Mouse (Mus musculus) right cerebral cortex, postnatal 36 days (tissue): ENCODE measurements around the gene Ifitm3.
A peak's percentile ranks its signal among the peaks of the same experiment; 100 is the strongest.
"Not testable (repeated sequence)": the region's sequence is repeated elsewhere in the genome, so short reads cannot be mapped to it uniquely, and the experiment has no call there.

Experiments
- DNase-seq, 2 experiments: peaks; one replicate each; pipeline ENCODE4 v3.0.0; 2022; ENCODE audit warnings: low spot score in 2 of 2, mixed read lengths in 1 of 2

Ifitm3 gene

DNA sequence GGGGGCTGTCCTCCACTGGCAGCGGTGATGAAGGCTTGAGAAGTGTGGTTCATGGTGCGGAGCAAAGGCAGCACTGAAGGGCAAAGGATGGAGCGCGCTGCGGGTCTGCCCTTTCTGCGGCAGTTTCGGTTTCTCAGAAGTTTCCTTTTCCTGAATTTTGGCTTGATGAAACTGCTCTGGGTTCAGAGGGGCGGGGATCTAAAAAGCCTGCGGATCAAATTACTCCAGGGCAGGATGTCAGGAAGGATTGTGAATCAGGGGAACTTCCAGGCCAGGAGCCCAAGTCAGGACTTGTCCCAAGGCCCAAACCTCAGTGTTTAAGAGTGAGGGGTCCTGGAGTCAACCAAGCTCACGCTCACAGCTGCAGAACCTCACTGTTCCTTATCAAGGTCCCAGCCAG is at the start of gene Ifitm3:
Gene Ifitm3 (minus strand): TSS at position 178 of the 400 bp plus-strand sequence.
- no peak for DNase-seq

DNA sequence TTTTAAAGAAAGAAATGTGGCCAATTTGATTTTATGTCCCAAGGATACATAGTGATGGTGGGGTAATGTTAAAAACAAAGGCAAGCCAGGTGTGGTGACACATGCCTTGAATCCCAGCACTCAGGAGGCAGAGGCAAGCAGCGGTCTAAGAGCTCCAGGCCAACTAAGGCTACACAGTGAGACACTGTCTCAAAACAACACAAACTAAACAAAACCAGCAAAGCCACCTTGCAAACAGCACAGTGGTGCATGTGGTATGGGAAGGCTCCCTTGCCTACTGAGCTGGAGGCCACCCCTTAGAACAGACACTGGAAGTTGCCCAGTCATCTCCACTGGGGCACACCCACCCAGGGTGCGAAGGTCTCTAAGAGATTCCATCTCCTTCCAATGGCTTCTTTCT is 49.4 kb upstream of the Ifitm3 start:
- DNase-seq = no peak

DNA sequence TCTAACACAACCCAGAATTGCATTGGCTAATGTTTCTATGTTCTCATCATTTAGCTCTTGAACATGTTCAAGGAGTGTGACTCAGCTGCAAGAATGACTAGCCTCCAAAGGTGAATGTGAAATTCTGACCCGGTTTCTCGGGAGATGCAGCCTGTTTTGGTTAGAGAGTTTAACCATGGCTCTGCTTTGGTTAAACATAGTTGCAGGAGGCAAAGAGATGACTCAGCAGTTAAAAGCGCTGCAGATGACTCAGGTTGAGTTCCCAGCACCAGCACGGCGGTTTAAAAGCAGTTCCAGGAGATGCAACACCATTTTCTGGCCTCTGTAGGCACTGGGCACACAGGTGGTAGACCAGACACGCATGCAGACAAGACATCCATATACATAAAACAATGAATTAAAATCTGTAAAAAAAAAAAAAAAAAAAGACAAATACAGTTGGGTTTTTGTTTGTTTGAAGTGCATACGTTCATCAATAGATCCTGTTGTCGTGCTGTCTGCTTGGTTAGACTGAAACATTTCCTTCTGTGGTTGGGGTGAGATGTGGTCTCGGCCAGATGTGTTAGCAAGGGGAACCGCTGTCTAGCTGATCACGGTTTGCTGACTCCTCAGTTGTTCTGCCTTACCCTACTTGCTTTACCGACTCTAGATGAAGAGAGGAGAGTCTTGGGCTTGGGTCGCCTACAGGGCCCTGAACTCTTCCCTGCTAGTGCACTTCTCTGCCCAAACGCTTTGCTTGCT is 48.2 kb upstream of the Ifitm3 start:
- DNase-seq = no peak

DNA sequence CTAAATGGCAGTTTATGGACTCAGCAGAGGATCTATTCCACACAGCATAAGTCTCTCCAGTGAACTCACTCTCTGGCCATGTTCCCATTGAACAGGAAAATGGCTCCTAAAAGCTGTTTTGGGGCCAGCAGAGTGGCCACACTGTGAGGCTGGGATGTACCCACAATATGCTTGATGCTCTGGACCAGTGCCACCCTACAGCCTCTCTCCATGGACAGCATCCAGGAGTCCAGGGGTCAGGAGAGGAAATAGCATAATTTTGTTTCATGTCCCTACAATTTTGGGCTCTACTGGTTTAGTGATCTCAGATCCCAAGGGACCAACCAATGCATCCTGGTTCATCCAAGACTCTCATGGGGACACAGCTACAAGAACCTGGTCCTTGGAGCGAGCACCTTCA is 47.0 kb upstream of the Ifitm3 start:
- DNase-seq = no peak

DNA sequence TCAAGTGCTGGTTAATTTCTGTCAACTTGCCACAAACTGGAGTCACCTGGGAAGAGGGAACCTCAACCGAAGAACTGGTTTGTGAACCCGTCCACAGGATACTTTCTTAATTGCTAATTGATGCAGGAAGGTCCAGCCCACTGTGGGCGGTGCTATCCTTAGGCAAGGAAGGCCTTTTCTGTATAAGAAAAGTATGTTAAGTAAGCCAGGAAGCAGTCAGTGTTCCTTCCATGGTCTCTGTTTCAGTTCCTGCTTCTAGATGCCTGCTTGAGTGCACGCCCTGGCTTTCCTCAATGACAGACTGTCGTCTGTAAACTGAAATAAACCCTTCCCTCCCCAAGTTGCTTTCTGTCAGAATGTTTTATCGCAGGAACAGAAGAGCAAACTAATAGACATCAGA is 46.4 kb upstream of the Ifitm3 start:
- DNase-seq = no peak

DNA sequence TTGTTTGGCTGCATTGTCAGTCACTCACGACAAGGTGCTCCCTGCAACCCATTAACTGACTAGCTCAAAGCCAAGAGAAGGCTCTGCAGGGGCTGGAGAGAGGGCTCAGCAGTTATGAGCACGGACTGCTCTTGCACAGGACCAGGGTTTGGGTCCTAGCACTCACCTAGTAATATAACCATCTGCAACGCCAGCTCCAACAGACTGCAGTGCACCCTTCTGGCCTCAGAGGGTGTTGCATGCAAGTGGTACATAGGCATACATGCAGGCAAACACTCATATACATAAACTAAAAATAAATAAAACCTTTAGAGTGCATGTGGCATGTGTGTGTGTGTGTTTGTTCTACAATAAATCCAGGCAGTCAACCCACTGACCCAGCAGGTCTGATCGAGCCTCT is 45.2 kb upstream of the Ifitm3 start:
- no peak for DNase-seq

DNA sequence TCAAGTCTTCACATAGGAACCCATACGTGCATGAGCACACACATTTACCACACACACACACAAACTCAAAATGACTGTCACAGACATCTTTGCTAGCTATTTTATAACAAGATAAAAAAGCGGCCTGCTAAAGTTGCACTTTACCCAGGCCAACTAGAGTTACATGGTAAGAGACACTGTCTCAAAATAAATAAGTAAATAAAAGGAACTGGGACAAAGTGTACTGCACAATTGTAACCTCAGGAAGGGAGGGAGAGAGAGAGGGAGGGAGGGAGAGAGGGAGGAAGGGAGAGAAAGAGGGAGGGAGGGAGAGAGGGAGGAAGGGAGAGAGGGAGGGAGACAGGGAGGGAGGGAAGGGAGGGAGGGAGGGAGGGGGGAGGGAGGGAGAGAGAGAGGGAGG is 41.9 kb upstream of the Ifitm3 start:
- DNase-seq = no peak

DNA sequence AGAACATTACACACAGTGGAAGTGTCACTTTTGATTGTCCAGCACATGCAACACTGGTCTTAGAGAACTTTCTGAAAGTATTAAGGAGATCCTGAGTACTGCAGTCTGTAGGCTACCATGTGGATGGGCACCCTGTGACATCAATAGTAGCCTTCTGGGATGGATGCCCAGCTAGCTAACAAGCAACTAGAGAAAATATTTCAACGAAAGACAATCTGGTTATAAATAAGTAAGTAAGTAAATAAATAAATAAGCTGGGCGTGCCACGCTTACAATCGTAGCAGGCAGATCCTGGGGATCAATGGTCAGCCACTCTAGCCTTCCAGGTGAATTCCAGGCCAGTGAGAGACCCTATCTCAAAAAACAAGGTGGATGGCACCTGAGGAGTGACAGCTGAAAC is 41.4 kb upstream of the Ifitm3 start:
- no peak for DNase-seq

DNA sequence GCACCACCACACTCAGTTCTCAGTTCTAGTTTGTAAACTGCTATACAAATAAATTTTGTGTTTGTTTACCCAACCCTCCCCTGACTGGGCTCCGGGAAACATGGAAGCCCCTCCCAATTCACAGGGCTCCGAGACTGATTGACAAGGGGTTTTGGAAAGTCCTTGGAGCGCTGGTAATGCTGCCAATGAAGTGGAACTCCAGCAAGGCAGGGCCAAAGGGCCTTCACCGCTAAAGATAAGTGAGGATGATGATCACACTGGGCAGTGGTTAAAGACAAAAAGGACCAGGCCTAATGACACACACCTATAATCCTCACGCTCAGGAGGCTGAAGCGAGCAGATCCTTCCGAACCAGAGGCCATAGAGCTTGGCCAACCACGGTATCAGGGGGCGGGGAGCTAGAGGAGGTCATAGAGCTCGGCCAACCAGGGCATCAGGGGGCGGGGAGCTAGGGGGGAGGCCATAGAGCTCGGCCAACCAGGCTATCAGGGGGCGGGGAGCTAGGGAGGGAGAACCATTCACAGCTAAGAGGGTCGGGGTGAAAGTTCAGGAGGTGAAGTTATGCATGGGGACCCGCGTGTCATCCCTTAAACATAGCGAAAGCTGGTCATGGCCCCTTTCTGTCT is 40.6 kb upstream of the Ifitm3 start:
- DNase-seq = no peak

DNA sequence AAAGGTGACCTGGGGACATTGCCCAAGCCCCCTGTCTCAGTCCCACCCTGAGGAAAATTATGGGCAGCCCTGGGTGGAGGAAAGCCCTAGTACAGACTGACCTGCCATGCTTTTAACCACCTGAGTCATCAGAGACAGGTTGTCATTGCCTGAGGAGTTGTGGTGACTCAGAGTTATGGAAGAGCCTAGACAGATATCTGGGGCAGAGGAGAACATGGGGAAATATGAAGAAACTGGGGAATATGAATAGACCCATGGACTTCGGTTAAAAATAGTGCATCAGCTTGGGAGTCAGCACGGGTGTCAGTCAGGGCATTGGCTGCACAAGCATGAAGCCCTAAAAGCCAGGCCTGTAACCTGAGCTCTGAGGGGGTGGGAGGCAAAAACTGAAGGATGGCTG is 38.8 kb upstream of the Ifitm3 start:
- DNase-seq = no peak

DNA sequence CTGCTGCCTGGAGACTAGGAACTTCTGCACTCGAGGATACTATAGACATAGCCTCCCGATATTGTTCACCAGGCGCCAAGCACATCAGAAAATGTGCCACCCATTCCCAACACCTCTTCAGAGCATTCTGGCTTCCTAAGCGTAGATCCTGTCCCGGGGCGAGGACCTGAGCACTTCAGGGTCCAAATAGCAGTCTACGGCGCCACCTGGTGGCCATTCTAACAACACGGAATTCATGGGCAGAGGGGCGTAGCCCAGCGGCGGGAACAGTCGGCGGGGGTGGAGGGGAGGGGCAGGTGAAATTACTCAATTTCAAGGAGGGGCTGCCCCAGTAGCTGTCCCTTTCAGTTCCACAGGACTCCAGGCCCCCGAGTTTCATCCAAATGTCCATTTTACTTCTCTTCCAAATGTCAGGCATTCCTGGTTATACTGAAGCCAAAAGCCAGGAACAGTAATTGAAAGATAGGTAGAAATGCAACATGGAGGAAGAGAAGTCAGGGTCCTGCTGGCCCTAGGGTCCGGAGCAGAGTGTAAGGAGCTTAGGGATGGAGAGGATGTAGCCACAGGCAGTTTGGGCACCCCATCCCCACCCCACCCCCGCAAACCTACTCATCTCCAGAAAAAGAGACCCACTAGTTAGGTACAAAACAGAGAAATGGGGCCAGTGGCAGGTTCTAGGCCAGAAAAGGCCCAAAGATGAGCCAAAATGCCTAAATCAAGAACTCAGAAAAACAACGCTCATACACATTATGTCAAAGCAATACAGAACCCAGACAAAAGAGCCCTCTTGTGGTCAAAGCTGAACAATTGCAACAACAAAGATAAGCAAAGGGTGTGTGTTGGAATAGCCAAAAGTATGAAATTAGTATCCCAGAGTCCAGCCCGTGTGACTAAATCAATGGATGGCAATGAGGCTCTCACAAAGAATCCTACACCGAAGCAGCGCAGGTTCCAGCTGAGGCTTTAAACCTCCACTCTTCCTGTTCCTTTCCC is 38.0 kb upstream of the Ifitm3 start:
- DNase-seq = peak; percentile 78 to 79

DNA sequence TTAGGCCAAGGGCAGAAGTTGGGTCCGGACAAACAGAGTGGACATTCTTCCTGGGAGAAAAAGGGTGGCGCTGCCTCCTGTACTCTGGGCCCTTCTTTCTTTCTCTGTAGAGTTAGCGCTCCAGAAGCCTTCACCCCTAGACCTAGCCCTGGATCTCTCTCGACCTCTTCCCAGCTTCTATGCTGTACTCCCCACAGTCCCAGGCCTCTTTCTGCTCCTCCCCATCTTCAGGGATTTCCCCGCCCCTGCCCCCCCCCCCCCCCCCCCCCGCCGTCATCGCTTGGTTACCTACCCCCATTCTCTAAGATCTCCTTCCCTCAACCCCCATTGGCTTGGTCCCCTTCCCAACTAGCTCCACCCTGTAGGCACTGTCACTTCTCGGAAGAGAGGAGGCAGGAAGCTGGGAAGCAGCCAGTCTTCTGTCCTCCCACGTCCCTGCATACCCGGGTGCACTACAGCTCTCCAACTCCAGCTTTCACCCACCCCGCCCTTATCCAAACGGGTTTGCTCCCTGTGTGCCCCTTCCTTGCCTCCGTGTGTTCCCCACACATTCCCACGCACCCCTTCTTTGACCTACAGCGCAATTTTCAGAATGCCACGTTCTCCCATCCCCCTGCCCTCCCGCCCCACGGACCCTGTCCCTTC is 37.1 kb upstream of the Ifitm3 start:
- DNase-seq = peak; percentile 68 to 74

DNA sequence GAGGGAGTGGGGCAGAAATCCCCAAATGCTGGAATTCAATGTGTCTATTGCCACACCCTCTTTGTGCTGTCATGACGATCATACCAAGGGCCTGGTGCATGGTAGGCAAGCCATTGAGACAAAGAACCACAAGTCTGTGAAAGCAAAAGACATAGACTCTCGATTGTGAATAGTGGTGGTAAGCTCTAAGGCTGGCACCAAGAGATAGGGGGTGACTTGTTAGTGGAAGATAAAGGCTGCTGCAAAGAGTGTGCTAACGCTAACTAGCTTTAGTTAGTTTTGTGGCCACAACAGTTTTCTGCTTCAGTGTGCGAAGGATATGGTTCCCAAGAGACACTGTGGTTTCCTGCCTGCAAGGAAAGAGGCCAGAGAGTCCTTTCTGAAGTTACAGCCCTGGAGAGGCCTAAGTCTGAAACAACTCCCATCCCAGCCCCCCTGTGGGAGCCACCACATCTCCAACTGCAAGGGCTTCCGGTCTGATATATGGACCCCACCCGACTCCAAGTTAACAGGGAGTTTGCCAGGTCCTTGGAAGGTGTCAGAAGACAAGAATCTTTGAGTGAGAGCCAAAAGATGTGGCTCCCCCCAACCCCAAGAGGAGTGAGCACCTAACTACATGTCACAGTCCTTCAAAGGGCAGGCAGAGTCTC is 36.5 kb upstream of the Ifitm3 start:
- DNase-seq = no peak

DNA sequence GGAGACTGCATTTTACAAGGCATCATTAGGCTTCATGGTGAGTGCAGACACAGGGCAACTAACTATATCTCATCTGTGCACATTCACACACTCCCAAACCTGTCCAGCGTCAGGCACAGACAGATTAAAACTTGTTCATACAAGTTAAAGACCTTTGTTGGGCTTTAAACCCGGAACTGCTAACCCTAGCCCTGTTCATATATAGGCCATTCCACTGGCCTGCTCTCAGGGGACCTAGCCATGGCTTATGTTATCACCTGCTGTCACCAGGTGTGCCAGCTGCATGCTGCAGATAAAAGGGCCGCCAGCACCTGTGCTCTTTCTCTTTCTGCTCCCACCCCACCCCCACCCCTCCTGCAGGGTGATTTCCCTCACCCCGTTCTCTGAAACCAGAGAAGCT is 32.0 kb upstream of the Ifitm3 start:
- no peak for DNase-seq

DNA sequence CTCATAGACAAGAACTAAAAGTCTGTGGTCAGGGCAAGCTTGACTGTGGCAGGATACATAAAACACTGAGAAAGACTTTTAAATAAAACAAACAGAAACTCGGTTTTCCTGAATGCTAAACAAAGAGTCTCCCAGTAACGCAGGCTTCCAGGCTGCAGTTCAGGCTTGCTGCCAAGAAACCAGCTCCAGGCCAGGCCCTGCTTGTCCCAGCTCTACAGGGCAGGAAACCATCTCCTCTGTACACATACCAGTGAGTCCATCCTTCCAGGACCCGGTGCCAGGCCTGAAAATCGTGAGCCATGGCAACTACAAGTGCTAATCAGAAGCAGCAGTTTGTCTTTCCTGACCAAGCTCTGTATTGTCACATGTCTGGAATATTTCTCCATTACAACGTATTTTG is 31.1 kb upstream of the Ifitm3 start:
- DNase-seq = no peak

DNA sequence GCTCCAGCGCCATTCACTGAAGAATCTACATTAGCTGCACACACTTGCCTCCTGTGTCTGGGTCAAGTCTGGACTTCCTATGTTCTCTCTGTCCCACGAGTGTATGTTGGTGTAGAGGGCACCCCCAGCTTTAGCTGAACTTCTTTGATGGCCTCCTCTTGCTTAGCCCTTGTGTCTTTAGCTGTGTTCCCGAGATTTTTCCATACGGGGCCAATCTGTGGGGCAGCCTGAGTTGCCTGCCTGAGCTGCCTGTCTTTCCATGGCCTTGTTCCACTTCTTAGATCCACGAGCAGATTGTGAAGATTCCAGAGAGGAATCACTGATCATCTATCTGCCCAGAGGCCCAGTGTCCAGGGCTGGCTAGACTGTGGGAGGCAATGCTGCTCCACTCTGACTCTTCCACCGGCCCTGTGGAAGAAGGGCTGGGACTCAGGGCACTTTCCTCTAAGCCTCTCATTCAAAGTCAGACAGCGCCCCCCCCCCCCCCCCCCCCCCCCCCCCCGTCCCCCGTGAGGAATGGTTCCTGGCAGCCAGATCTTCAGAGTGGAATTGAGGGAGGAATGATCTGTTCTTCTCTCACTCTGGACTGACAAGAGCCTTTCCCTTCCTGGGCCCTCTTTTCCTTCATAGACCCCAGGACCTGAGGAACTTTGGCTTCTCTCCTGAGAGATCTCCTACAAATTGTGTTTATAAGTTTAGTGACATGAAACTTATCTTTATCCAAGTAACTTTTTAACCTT is 30.5 kb upstream of the Ifitm3 start:
- no peak for DNase-seq

DNA sequence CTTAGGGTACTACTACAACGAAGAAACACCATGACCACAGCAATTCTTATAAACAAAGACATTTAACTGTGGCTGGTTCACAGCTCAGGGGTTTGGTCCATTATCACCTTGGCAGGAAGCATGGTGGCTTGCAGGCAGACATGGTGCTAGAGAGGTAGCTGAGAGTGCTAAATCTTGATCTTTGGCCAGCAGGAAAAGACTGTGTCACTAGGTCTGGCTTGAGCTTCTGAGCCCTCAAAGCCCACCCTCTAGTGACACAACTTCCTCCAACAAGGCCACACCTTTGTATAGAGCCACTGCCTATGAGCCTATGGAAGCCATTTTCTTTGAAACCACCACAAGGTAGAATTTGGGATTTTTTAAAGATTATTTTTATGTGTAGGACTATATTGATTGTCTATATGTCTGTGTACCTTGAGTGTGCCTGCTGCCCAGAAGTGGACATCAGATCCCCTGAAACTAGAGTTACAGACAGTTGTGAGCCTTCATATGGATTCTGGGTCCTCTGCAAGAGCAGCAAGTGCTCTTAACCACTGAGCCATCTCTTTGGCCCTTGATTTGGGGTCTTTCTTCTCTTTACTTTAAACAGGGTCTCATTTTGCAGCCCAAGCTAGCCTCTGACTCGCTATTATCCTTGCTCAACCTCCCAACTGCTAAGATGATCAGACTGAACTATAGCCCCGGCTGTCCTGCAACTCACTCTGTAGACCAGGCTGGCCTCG is 29.0 kb upstream of the Ifitm3 start:
- DNase-seq = no peak

DNA sequence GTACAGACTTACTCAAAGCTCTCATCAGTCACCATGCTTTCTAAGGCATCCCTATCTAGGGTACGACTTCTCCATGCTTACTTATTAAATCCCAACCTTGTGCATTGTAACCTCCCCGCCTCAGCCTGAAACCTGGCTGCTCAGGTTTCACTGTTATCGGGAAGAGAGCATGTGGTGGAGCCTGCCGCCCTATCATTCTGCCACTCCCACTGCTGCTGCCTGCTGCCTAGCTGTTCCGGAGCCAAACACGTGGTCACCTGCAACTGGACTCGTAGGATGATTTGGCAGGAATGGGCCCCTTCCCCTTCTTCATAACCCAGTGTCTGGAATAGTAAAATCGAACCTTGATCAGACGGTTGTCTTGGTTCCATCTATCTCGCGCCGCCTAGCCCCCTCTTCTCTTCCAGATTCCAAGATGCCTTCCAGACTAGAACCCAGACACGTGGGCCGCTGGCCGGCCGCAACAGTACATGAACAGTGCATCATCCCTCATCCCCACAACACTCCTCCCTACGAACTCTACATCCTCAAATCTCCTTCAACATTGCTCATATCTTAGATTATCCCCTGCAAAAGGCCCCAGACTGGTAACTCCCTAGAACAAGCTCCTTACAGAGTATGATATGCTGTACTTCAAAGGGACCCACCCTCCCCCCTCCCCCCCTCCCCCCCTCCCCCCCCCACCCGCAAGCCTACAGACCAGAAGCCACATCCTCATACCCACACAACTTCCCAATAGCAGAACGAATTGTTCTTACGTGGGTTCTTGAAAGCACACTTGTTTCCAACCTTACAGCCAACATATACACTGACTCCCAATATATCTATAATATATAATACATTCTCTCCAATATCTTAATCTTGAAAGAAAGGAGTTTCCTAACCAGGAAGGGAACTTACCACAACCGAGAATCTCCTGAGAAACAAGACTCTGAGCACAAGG is 27.8 kb upstream of the Ifitm3 start:
- no peak for DNase-seq

DNA sequence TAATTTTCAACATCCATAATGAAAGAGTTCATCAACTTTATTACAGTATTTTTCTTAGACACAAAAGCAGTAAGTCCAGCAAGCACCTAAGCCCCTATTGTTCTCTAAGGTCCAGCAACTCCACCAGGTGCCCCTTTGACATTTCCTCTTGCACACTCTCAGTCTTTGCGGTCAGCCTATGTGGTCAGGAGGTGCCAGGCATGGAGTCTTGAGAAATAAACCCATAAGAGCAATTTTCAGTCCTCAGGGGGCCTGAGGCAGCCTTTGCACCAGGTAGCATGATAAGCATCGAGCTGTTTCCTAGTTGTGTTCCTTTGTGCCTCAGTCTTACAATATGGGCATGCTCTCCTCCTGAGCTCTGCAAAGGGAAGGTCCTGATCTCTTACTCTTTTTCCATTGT is 26.1 kb upstream of the Ifitm3 start:
- not testable (repeated sequence) for DNase-seq
